Mouse (Mus musculus) MEL (cell line): Measurements from ENCODE around the gene Osbpl10. TPM values are rescaled to one million over a fixed set of nuclear protein-coding genes. Genes with fewer than 3 reads are reported as not detected.
"Not testable (repeated sequence)": the region's sequence is repeated elsewhere in the genome, so short reads cannot be mapped to it uniquely, and the experiment has no call there.

Experiments used
- DNase-seq: peaks from one replicate; pipeline ENCODE4 v3.0.0; 2011; ENCODE audit warnings: low read depth, low spot score
- H3K27ac ChIP-seq: 2 replicates; pipeline ENCODE4 v1.5.1; 2012; ENCODE audit warnings: low read depth, mild to moderate bottlenecking, control low read depth, low read length, moderate library complexity; ENCODE audit not compliant: control insufficient read depth
- H3K27me3 ChIP-seq, 2 experiments: fragments of 150-350 bp in 1 of 2; sonication (generic) in 1 of 2; 2 replicates each; pipeline ENCODE4 v1.6.1; 2012; ENCODE audit warnings: low read length in 2 of 2, mild to moderate bottlenecking in 2 of 2, improper control_type of control experiment in 1 of 2, moderate library complexity in 1 of 2; ENCODE audit not compliant: insufficient read depth in 2 of 2, control insufficient read depth in 1 of 2
- H3K36me3 ChIP-seq, 2 experiments: 2 replicates each; pipeline ENCODE4 v1.6.1; 2012 to 2014; ENCODE audit warnings: low read length in 2 of 2, improper control_type of control experiment in 1 of 2, inconsistent platforms in 1 of 2, mild to moderate bottlenecking in 1 of 2; ENCODE audit not compliant: insufficient read depth in 2 of 2, control insufficient read depth in 1 of 2
- H3K4me1 ChIP-seq, 2 experiments: fragments of 150-350 bp in 1 of 2; sonication (generic) in 1 of 2; 2 replicates each; pipeline ENCODE4 v1.6.1; 2012; ENCODE audit warnings: low read length in 2 of 2, improper control_type of control experiment in 1 of 2, mild to moderate bottlenecking in 1 of 2; ENCODE audit not compliant: insufficient read depth in 2 of 2, control insufficient read depth in 1 of 2
- H3K4me3 ChIP-seq, 2 experiments: fragments of 150-350 bp in 1 of 2; sonication (generic) in 1 of 2; 2 replicates each; pipeline ENCODE4 v1.5.1; 2012; ENCODE audit warnings: low read depth in 2 of 2, low read length in 2 of 2, mild to moderate bottlenecking in 2 of 2, moderate library complexity in 2 of 2, control low read depth in 1 of 2, improper control_type of control experiment in 1 of 2; ENCODE audit not compliant: control insufficient read depth in 1 of 2, insufficient read depth in 1 of 2
- H3K79me2 ChIP-seq: 2 replicates; pipeline ENCODE4 v1.6.1; 2012; ENCODE audit warnings: mild to moderate bottlenecking, low read length, moderate library complexity; ENCODE audit not compliant: control insufficient read depth, poor library complexity, insufficient read depth
- H3K9ac ChIP-seq: 2 replicates; pipeline ENCODE4 v1.6.1; 2012; ENCODE audit warnings: low read depth, mild to moderate bottlenecking, control low read depth, low read length, moderate library complexity; ENCODE audit not compliant: control insufficient read depth, poor library complexity, severe bottlenecking
- H3K9me3 ChIP-seq: fragments of 150-350 bp; sonication (generic); replicated peaks from 2 replicates; pipeline ENCODE4 v1.6.1; 2012; ENCODE audit warnings: mild to moderate bottlenecking, low read length, improper control_type of control experiment, moderate library complexity; ENCODE audit not compliant: insufficient read depth
- BHLHE40 ChIP-seq: IDR thresholded peaks from 2 replicates; pipeline ENCODE4 v1.6.1; 2012; ENCODE audit warnings: low read depth, mild to moderate bottlenecking, inconsistent platforms, low read length, improper control_type of control experiment, borderline replicate concordance
- CHD1 ChIP-seq: IDR thresholded peaks from 2 replicates; pipeline ENCODE4 v1.6.1; 2012; ENCODE audit warnings: low read depth, mild to moderate bottlenecking, inconsistent platforms, low read length, improper control_type of control experiment
- EP300 ChIP-seq, 2 experiments: IDR thresholded peaks; 2 replicates each; pipeline ENCODE4 v1.6.1; 2011; ENCODE audit warnings: improper control_type of control experiment in 2 of 2, low read length in 2 of 2, low read depth in 1 of 2, mild to moderate bottlenecking in 1 of 2
- HCFC1 ChIP-seq: IDR thresholded peaks from 2 replicates; pipeline ENCODE4 v1.6.1; 2012; ENCODE audit warnings: low read depth, mild to moderate bottlenecking, inconsistent platforms, low read length, improper control_type of control experiment, moderate library complexity
- JUND ChIP-seq: IDR thresholded peaks from 2 replicates; pipeline ENCODE4 v1.6.1; 2011; ENCODE audit warnings: low read depth, mild to moderate bottlenecking, improper control_type of control experiment, low read length
- MAFK ChIP-seq: IDR thresholded peaks from 2 replicates; pipeline ENCODE4 v1.6.1; 2011; ENCODE audit warnings: low read depth, mild to moderate bottlenecking, low read length, improper control_type of control experiment, borderline replicate concordance
- MAX ChIP-seq: IDR thresholded peaks from 2 replicates; pipeline ENCODE4 v1.6.1; 2011; ENCODE audit warnings: low read length, improper control_type of control experiment
- MAZ ChIP-seq: IDR thresholded peaks from 2 replicates; pipeline ENCODE4 v1.6.1; 2012; ENCODE audit warnings: low read depth, mild to moderate bottlenecking, inconsistent platforms, low read length, improper control_type of control experiment
- MEF2A ChIP-seq: IDR thresholded peaks from 2 replicates; pipeline ENCODE4 v1.6.1; 2014; ENCODE audit warnings: low read depth, mild to moderate bottlenecking, inconsistent platforms, low read length, improper control_type of control experiment; ENCODE audit not compliant: poor library complexity, insufficient replicate concordance, severe bottlenecking; ENCODE audit errors: extremely low read depth
- MYB ChIP-seq: IDR thresholded peaks from 2 replicates; pipeline ENCODE4 v1.6.1; 2011; ENCODE audit warnings: mild to moderate bottlenecking, low read depth, low read length, improper control_type of control experiment
- SIN3A ChIP-seq: IDR thresholded peaks from 2 replicates; pipeline ENCODE4 v1.6.1; 2012; ENCODE audit warnings: low read length, improper control_type of control experiment, inconsistent platforms
- TBP ChIP-seq: IDR thresholded peaks from 2 replicates; pipeline ENCODE4 v1.8.0; 2011; ENCODE audit warnings: low read depth, low read length, improper control_type of control experiment
- TCF12 ChIP-seq: IDR thresholded peaks from 2 replicates; pipeline ENCODE4 v1.6.1; 2014; ENCODE audit warnings: low read depth, mild to moderate bottlenecking, inconsistent platforms, low read length, improper control_type of control experiment, moderate library complexity
- UBTF ChIP-seq: IDR thresholded peaks from 2 replicates; pipeline ENCODE4 v1.6.1; 2012; ENCODE audit warnings: low read depth, mild to moderate bottlenecking, inconsistent platforms, low read length, improper control_type of control experiment, moderate library complexity, borderline replicate concordance; ENCODE audit not compliant: insufficient read depth
- ZKSCAN1 ChIP-seq: IDR thresholded peaks from 2 replicates; pipeline ENCODE4 v1.6.1; 2012; ENCODE audit warnings: low read depth, mild to moderate bottlenecking, inconsistent platforms, low read length, improper control_type of control experiment, moderate library complexity
- ZMIZ1 ChIP-seq: IDR thresholded peaks from 2 replicates; pipeline ENCODE4 v1.6.1; 2012; ENCODE audit warnings: low read depth, mild to moderate bottlenecking, inconsistent platforms, low read length, improper control_type of control experiment, moderate library complexity
- ZNF384 ChIP-seq: IDR thresholded peaks from 2 replicates; pipeline ENCODE4 v1.6.1; 2012; ENCODE audit warnings: low read depth, mild to moderate bottlenecking, inconsistent platforms, low read length, improper control_type of control experiment
- polyA plus RNA-seq, 2 experiments: library from polyadenylated mRNA; stranded (reverse) in 1 of 2; unstranded in 1 of 2; fragments of >175 nt in 1 of 2; fragments of >200 nt in 1 of 2; gene quantifications; 2 replicates each; pipeline versions ENCODE4 v1.2.1 to v1.2.4; 2012; ENCODE audit warnings: low replicate concordance in 2 of 2, low read depth in 1 of 2; ENCODE audit not compliant: insufficient read length in 2 of 2, insufficient read depth in 1 of 2, missing spikeins in 1 of 2
- total RNA-seq: library from RNA; depleted of rRNA; stranded (reverse); fragments of 300-350 nt; gene quantifications from 2 replicates; pipeline ENCODE4 v1.2.3, GENCODE M21; 2012

The Osbpl10 gene
- total and polyA plus RNA-seq, 3 experiments: not detected

DNA sequence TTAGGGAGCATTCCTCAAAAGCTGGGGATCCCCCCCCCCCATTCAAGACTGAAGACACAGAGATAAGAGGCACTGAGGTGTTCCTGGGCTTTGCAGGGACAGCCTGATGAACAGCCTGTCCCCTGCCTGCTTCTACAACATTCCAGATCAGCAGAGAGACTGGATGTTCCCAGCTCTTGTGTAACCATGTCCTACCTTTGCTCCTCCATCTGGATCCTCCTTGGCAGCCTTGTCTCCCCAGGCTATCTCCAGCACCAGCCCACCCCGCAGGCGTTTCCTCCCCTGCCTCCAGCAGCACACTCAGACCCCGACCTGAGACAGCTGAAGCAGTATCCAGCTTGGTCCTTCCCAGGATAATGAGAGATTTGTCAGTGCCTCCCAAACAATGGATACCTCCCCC, 14.3 kb upstream of the Osbpl10 start:
- Histone ChIP-seq H3K27ac (no peak overlapping the region), H3K27me3 (no peaks in the 10 kb centered on the region), H3K79me2 (no peaks in the 10 kb centered on the region), H3K36me3 (no peaks in the 10 kb centered on the region), H3K9me3 (no peaks in the 10 kb centered on the region), H3K9ac (no peak overlapping the region), H3K4me1 (no peaks in the 10 kb centered on the region), H3K4me3 (no peak overlapping the region)
- no peak for DNase-seq
- no peak for TF ChIP-seq JUND
- TF ChIP-seq SIN3A: no peak
- TF ChIP-seq MAX: no peak
- TF ChIP-seq UBTF: no peak
- TF ChIP-seq BHLHE40: no peak
- no peak for TF ChIP-seq ZKSCAN1
- no peak for TF ChIP-seq MEF2A
- TF ChIP-seq TCF12: no peak
- no peak for TF ChIP-seq MAZ
- TF ChIP-seq MYB: no peak
- no peak for TF ChIP-seq ZMIZ1
- TF ChIP-seq CHD1: no peak
- TF ChIP-seq ZNF384: no peak
- no peak for TF ChIP-seq TBP
- TF ChIP-seq HCFC1: no peak
- TF ChIP-seq EP300 (IDR thresholded peaks at IDR 0.05; ENCODE audit: low read depth in 1 of 2, low read length in 2 of 2): no peak
- no peak for TF ChIP-seq MAFK

DNA sequence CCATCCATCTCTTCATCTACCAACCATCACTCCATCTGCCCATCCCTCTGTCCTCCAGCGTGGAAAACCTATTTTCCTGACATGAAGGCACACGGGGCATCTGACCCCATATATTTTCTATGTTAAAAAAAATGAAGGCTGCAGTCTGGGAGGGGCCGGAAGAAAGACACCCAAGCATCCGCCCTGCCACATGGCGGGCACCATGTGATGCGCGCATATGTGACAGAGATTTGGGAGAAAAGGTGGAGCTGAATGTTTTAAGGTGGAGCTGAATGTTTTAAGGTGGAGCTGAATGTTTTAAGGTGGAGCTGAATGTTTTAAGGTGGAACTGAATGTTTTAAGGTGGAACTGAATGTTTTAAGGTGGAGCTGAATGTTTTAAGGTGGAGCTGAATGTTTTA, 12.1 kb upstream of the Osbpl10 start:
- not testable (repeated sequence) for H3K27me3 ChIP-seq, H3K4me3 ChIP-seq, DNase-seq, H3K9me3 ChIP-seq, H3K36me3 ChIP-seq, H3K27ac ChIP-seq, H3K79me2 ChIP-seq, H3K4me1 ChIP-seq, H3K9ac ChIP-seq
